Mouse (Mus musculus): ENCODE measurements around the gene Fam76b. TPM values are rescaled to one million over a fixed set of nuclear protein-coding genes. Genes with fewer than 3 reads are reported as not detected.

The Fam76b gene
- polyA plus RNA-seq, 1 experiment = 3.3 TPM

DNA sequence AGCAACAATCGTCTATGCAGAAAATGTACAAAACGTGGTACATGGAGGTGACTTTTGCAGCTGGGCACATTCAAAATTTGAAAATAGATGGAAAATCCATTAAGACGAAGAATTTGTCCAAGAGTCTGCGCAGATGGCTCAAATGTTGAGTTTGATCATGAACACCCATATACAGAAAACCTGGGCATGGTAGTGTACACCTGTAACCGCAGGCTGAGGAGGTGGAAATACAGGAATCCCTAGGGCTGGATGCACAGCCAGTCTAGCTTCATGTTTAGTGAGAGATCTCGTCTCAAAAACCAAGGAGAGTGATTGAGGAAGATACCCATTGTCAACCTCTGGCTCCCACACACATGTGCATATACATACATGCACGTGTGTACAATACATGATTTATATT is 44.1 kb downstream of the Fam76b start:
- H3K79me3 ChIP-seq (ENCODE audit: low read depth) = no peaks in the 10 kb centered on the region
- no peak overlapping the region for H3ac ChIP-seq (ENCODE audit: control insufficient read depth, insufficient read length, low read depth)
- H3K27me3 ChIP-seq (ENCODE audit: control insufficient read depth, insufficient read depth, insufficient read length) = peaks cover 3% of the 10 kb centered on the region
- no peaks in the 10 kb centered on the region for H3K79me2 ChIP-seq (ENCODE audit: control insufficient read depth, insufficient read depth)
- TF ChIP-seq MYOD1 (IDR thresholded peaks at IDR 0.05; ENCODE audit: control insufficient read depth, insufficient read length, low read depth) (no peak), CTCF (IDR thresholded peaks at IDR 0.05; ENCODE audit: control insufficient read depth, insufficient read depth, insufficient read length) (no peak), CEBPB (IDR thresholded peaks at IDR 0.05; ENCODE audit: low read depth) (no peak), USF1 (IDR thresholded peaks at IDR 0.05; ENCODE audit: low read depth) (no peak), FOSL1 (IDR thresholded peaks at IDR 0.05; ENCODE audit: insufficient read depth, low read length, poor library complexity, severe bottlenecking) (no peak)
- H3K36me3 ChIP-seq (ENCODE audit: control insufficient read depth, insufficient read depth) = no peaks in the 10 kb centered on the region
- H3K4me3 ChIP-seq (ENCODE audit: insufficient read depth, poor library complexity, severe bottlenecking) = no peak overlapping the region

DNA sequence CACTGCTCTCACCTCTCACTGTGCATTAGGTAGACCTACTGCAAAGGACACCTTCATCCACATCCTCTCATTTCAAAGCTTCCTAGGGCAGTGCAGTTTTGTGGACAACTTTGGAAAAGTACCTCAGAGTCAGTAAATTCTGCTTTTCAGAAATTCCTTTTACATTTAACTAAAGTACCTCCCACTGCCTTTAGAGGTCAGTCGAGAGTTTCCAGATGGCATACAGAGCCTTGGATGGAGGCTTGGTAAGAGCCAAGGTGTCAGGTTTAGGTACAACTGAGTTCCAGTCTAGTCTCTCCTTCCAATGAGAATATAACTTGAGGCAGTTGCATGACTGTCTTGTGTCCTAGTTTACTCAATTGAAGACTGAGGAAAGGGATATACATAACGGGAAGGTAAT is 46.8 kb downstream of the Fam76b start:
- H3K79me2 ChIP-seq (ENCODE audit: control insufficient read depth, insufficient read depth) = no peaks in the 10 kb centered on the region
- H3K79me3 ChIP-seq (ENCODE audit: low read depth) = no peaks in the 10 kb centered on the region
- H3K27me3 ChIP-seq (ENCODE audit: control insufficient read depth, insufficient read depth, insufficient read length) = no peaks in the 10 kb centered on the region
- TF ChIP-seq CEBPB (IDR thresholded peaks at IDR 0.05; ENCODE audit: low read depth) (no peak), MYOG (IDR thresholded peaks at IDR 0.05; ENCODE audit: control insufficient read depth, extremely low read depth, insufficient read length) (no peak), MYOD1 (IDR thresholded peaks at IDR 0.05; ENCODE audit: control insufficient read depth, insufficient read length, low read depth) (no peak), CTCF (IDR thresholded peaks at IDR 0.05; ENCODE audit: control insufficient read depth, insufficient read depth, insufficient read length) (no peak), FOSL1 (IDR thresholded peaks at IDR 0.05; ENCODE audit: insufficient read depth, low read length, poor library complexity, severe bottlenecking) (no peak)
- no peak overlapping the region for H3K4me3 ChIP-seq (ENCODE audit: insufficient read depth, poor library complexity, severe bottlenecking)
- no peak overlapping the region for H3ac ChIP-seq (ENCODE audit: control insufficient read depth, insufficient read length, low read depth)
- no peaks in the 10 kb centered on the region for H3K36me3 ChIP-seq (ENCODE audit: control insufficient read depth, insufficient read depth)

DNA sequence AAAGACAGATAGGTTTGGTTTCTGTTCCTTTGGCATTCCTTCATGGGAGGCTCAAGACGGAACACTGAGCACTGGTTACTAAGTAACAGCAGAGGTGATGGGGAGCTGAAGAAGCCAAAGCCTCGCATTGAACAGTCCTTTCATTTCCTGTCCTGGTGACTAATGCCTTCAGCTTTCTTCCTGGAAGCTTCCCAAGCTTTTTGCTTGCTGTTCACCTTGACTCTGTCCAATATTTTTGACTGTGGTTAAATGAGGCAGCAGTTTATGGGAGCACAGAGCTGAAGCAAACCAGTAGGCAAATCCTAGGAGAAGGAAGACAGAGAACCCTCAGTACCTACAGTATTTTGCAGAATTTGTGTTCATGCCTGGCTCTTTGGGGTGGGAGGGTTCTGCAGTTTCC is 47.8 kb downstream of the Fam76b start:
- TF ChIP-seq CTCF (IDR thresholded peaks at IDR 0.05; ENCODE audit: control insufficient read depth, insufficient read depth, insufficient read length) (no peak), CEBPB (IDR thresholded peaks at IDR 0.05; ENCODE audit: low read depth) (no peak), MYOD1 (IDR thresholded peaks at IDR 0.05; ENCODE audit: control insufficient read depth, insufficient read length, low read depth) (no peak), FOSL1 (IDR thresholded peaks at IDR 0.05; ENCODE audit: insufficient read depth, low read length, poor library complexity, severe bottlenecking) (no peak), USF1 (IDR thresholded peaks at IDR 0.05; ENCODE audit: low read depth) (no peak), MYOG (IDR thresholded peaks at IDR 0.05; ENCODE audit: control insufficient read depth, extremely low read depth, insufficient read length) (no peak), MAX (IDR thresholded peaks at IDR 0.05) (no peak)
- no peak overlapping the region for H3ac ChIP-seq (ENCODE audit: control insufficient read depth, insufficient read length, low read depth)
- no peaks in the 10 kb centered on the region for H3K36me3 ChIP-seq (ENCODE audit: control insufficient read depth, insufficient read depth)
- no peaks in the 10 kb centered on the region for H3K27me3 ChIP-seq (ENCODE audit: control insufficient read depth, insufficient read depth, insufficient read length)
- H3K79me2 ChIP-seq (ENCODE audit: control insufficient read depth, insufficient read depth) = no peaks in the 10 kb centered on the region
- H3K4me3 ChIP-seq (ENCODE audit: insufficient read depth, poor library complexity, severe bottlenecking) = no peak overlapping the region
- H3K79me3 ChIP-seq (ENCODE audit: low read depth) = no peaks in the 10 kb centered on the region

DNA sequence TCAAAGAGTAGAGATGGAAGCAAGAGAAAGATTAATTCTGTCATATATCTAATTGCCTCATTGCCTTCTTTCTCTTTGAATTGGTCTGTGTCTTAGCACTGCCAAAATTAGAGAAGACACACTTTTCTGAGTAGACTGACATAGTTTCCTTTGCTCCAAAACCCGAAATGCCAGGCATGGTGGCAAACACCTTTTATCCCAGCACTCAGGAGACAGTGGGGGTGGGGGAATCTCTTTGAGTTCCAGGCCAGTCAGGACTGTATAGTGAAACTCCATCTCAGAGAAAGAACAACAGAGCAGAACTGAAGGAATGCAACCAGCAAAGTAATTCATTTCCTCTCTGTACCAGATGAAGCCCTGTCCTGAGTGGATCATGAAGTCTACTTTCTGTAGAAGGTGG is 53.2 kb downstream of the Fam76b start:
- H3K27me3 ChIP-seq (ENCODE audit: control insufficient read depth, insufficient read depth, insufficient read length) = no peaks in the 10 kb centered on the region

DNA sequence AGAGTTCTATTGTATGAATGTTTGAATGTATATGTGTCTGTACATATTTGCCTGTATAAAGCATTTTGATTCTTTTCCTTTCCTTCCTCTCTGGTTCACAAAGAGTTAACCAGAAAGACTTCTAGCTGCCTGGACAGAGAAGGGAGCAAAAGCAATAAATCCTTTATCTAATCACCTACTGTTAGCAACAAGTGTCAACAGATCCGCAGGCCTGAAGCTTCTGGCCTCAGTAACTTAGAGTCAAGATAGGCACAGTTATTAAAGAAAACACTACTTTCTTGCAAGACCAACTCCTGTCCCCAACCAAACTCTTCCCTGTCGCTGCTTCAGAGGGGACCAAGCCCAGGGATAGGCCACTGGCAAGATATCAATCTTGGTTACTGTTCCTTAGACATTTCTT is 55.0 kb downstream of the Fam76b start:
- Histone ChIP-seq H3K79me2 (ENCODE audit: control insufficient read depth, insufficient read depth) (no peaks in the 10 kb centered on the region), H3K36me3 (ENCODE audit: control insufficient read depth, insufficient read depth) (no peaks in the 10 kb centered on the region), H3K79me3 (ENCODE audit: low read depth) (no peaks in the 10 kb centered on the region), H3ac (ENCODE audit: control insufficient read depth, insufficient read length, low read depth) (no peak overlapping the region), H3K27me3 (ENCODE audit: control insufficient read depth, insufficient read depth, insufficient read length) (no peaks in the 10 kb centered on the region), H3K4me3 (ENCODE audit: insufficient read depth, poor library complexity, severe bottlenecking) (no peak overlapping the region)
- no peak for TF ChIP-seq MYOD1 (IDR thresholded peaks at IDR 0.05; ENCODE audit: control insufficient read depth, insufficient read length, low read depth)
- TF ChIP-seq MYOG (IDR thresholded peaks at IDR 0.05; ENCODE audit: control insufficient read depth, extremely low read depth, insufficient read length) = no peak
- no peak for TF ChIP-seq MAX (IDR thresholded peaks at IDR 0.05)
- no peak for TF ChIP-seq USF1 (IDR thresholded peaks at IDR 0.05; ENCODE audit: low read depth)
- TF ChIP-seq FOSL1 (IDR thresholded peaks at IDR 0.05; ENCODE audit: insufficient read depth, low read length, poor library complexity, severe bottlenecking) = no peak
- TF ChIP-seq CEBPB (IDR thresholded peaks at IDR 0.05; ENCODE audit: low read depth) = no peak
- TF ChIP-seq CTCF (IDR thresholded peaks at IDR 0.05; ENCODE audit: control insufficient read depth, insufficient read depth, insufficient read length) = no peak

More for the DNA sequence above, 53.2 kb downstream of the Fam76b start:
- Histone ChIP-seq H3K79me3 (ENCODE audit: low read depth) (no peaks in the 10 kb centered on the region), H3ac (ENCODE audit: control insufficient read depth, insufficient read length, low read depth) (no peak overlapping the region), H3K79me2 (ENCODE audit: control insufficient read depth, insufficient read depth) (no peaks in the 10 kb centered on the region), H3K4me3 (ENCODE audit: insufficient read depth, poor library complexity, severe bottlenecking) (no peak overlapping the region), H3K36me3 (ENCODE audit: control insufficient read depth, insufficient read depth) (no peaks in the 10 kb centered on the region)
- TF ChIP-seq USF1 (IDR thresholded peaks at IDR 0.05; ENCODE audit: low read depth) (no peak), MYOD1 (IDR thresholded peaks at IDR 0.05; ENCODE audit: control insufficient read depth, insufficient read length, low read depth) (no peak), CEBPB (IDR thresholded peaks at IDR 0.05; ENCODE audit: low read depth) (no peak), CTCF (IDR thresholded peaks at IDR 0.05; ENCODE audit: control insufficient read depth, insufficient read depth, insufficient read length) (no peak), MAX (IDR thresholded peaks at IDR 0.05) (no peak), MYOG (IDR thresholded peaks at IDR 0.05; ENCODE audit: control insufficient read depth, extremely low read depth, insufficient read length) (no peak), FOSL1 (IDR thresholded peaks at IDR 0.05; ENCODE audit: insufficient read depth, low read length, poor library complexity, severe bottlenecking) (no peak)

DNA sequence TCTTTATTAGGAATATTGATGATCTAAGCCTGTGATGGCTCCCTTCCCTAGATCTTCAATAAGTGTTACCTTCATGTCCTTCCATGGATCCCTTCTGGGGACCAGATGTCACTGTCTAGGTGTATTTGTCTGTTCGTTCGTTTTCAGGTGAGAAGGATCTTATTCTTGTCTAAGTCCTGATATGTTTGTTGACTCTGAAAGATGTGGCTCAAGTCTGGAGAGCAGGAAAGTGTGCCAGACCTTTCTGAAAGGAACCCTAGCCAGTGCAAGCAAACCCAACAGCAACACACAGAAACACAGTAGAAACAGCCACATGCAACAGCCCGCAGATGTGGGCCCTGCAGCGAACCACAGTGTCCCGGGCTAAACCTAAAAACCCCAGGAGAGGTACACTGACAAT is 61.5 kb downstream of the Fam76b start:
- Histone ChIP-seq H3K36me3 (ENCODE audit: control insufficient read depth, insufficient read depth) (no peaks in the 10 kb centered on the region), H3K27me3 (ENCODE audit: control insufficient read depth, insufficient read depth, insufficient read length) (no peaks in the 10 kb centered on the region), H3ac (ENCODE audit: control insufficient read depth, insufficient read length, low read depth) (no peak overlapping the region), H3K4me3 (ENCODE audit: insufficient read depth, poor library complexity, severe bottlenecking) (no peak overlapping the region), H3K79me2 (ENCODE audit: control insufficient read depth, insufficient read depth) (no peaks in the 10 kb centered on the region), H3K79me3 (ENCODE audit: low read depth) (no peaks in the 10 kb centered on the region)
- TF ChIP-seq MYOD1 (IDR thresholded peaks at IDR 0.05; ENCODE audit: control insufficient read depth, insufficient read length, low read depth) = no peak
- TF ChIP-seq USF1 (IDR thresholded peaks at IDR 0.05; ENCODE audit: low read depth) = no peak
- TF ChIP-seq CTCF (IDR thresholded peaks at IDR 0.05; ENCODE audit: control insufficient read depth, insufficient read depth, insufficient read length) = no peak
- no peak for TF ChIP-seq FOSL1 (IDR thresholded peaks at IDR 0.05; ENCODE audit: insufficient read depth, low read length, poor library complexity, severe bottlenecking)
- TF ChIP-seq CEBPB (IDR thresholded peaks at IDR 0.05; ENCODE audit: low read depth) = no peak
- no peak for TF ChIP-seq MAX (IDR thresholded peaks at IDR 0.05)
- TF ChIP-seq MYOG (IDR thresholded peaks at IDR 0.05; ENCODE audit: control insufficient read depth, extremely low read depth, insufficient read length) = no peak
